Mouse (Mus musculus): ENCODE measurements at regions not wholly inside any gene's neighbourhood (a gene's known extent, or its start where the extent isn't known, plus 50 kb on each side); places are given as distances from the start of the nearest gene placed in this dataset.

GRCm38 (mm10) chr11:48133335-48133734, 144.6 kb upstream of the Sgcd start:
- no peak for DNase-seq

- no peak for DNase-seq
Observed at GRCm38 (mm10) chr11:48098063-48098462, 109.3 kb upstream of the Sgcd start.

- DNase-seq: no peak
Observed at GRCm38 (mm10) chr11:48097455-48097854, 108.7 kb upstream of the Sgcd start.

- no peak for DNase-seq
Observed at GRCm38 (mm10) chr11:48067072-48067471, 78.3 kb upstream of the Sgcd start.

GRCm38 (mm10) chr11:48063719-48064118, 75.0 kb upstream of the Sgcd start:
- DNase-seq: no peak

- no peak for DNase-seq
Observed at GRCm38 (mm10) chr11:48061501-48061900, 72.7 kb upstream of the Sgcd start.

- no peak for DNase-seq
Observed at GRCm38 (mm10) chr11:48051156-48051866, 62.5 kb upstream of the Sgcd start.

- no peak for DNase-seq
Observed at GRCm38 (mm10) chr11:48048311-48048710, 59.5 kb upstream of the Sgcd start.

Measured in embryo, embryonic 11 days (tissue).